Mouse (Mus musculus) E14TG2a.4 (cell line): ENCODE measurements around the gene Cygb.

Experiments used
- CTCF ChIP-seq: conservative IDR thresholded peaks from 2 replicates; pipeline ENCODE4 v1.5.1; 2014; ENCODE audit warnings: low read length
- NANOG ChIP-seq: IDR thresholded peaks from 2 replicates; pipeline ENCODE4 v1.6.1; 2014; ENCODE audit warnings: borderline replicate concordance, low read length, mixed read lengths
- POU5F1 ChIP-seq: IDR thresholded peaks from 2 replicates; pipeline ENCODE4 v1.6.1; 2014; ENCODE audit warnings: low read length, borderline replicate concordance

DNA sequence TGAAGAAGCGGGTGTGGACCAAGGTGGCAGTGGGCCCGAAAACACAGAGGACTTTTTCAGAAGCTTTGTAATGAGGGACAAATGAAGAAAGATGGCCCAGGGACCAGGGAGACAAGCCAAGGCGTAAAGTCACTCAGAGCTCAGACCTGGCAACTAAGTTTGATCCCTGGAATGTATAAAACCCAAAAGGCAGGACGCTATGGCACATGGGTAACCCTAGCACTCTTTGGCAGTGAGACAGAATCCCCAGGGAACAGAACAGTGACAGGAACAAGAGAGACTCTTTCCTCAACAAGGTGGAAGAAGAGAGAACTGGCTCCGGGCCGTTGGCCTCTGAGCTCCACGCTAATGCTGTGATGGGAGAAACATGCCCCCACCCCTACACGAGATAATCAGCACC, 3.3 kb downstream of the Cygb start:
- TF ChIP-seq CTCF (no peak), POU5F1 (no peak), NANOG (no peak)
